Mouse (Mus musculus) midbrain, embryonic 16.5 days (tissue): ENCODE measurements at regions not wholly inside any gene's neighbourhood (a gene's known extent, or its start where the extent isn't known, plus 50 kb on each side); places are given as distances from the start of the nearest gene placed in this dataset.

Experiments used
- ATAC-seq: fragments of 200-750 bp; cut with Nextera tagmentation; 2 replicates; pipeline ENCODE4 v1.8.0; 2017; ENCODE audit warnings: moderate TSS enrichment
- H3K27ac ChIP-seq: fragments of 300-500 bp; sonication (generic); 2 replicates; pipeline ENCODE4 v1.5.1; 2014; ENCODE audit warnings: mild to moderate bottlenecking, low read length, mixed read lengths
- H3K27me3 ChIP-seq: fragments of 300-500 bp; sonication (generic); 2 replicates; pipeline ENCODE4 v1.6.1; 2014; ENCODE audit warnings: low read depth, low read length, mixed read lengths; ENCODE audit not compliant: control insufficient read depth, insufficient read depth
- H3K36me3 ChIP-seq: fragments of 300-500 bp; sonication (generic); 2 replicates; pipeline ENCODE4 v1.6.1; 2014; ENCODE audit warnings: mild to moderate bottlenecking, low read length, moderate library complexity, mixed read lengths; ENCODE audit not compliant: control insufficient read depth, insufficient read depth
- H3K4me1 ChIP-seq: fragments of 300-500 bp; sonication (generic); 2 replicates; pipeline ENCODE4 v1.6.1; 2014; ENCODE audit warnings: mild to moderate bottlenecking, low read length, mixed read lengths; ENCODE audit not compliant: control insufficient read depth, insufficient read depth
- H3K4me2 ChIP-seq: fragments of 300-500 bp; sonication (generic); 2 replicates; pipeline ENCODE4 v1.6.1; 2014; ENCODE audit warnings: mild to moderate bottlenecking, low read length, mixed read lengths
- H3K4me3 ChIP-seq: fragments of 300-500 bp; sonication (generic); 2 replicates; pipeline ENCODE4 v1.5.1; 2014; ENCODE audit warnings: low read depth, mild to moderate bottlenecking, low read length, moderate library complexity, mixed read lengths
- H3K9ac ChIP-seq: fragments of 300-500 bp; sonication (generic); 2 replicates; pipeline ENCODE4 v1.6.1; 2014; ENCODE audit warnings: low read depth, low read length, mixed read lengths
- H3K9me3 ChIP-seq: fragments of 300-500 bp; sonication (generic); replicated peaks from 2 replicates; pipeline ENCODE4 v1.6.1; 2014; ENCODE audit warnings: mild to moderate bottlenecking, low read length, mixed read lengths; ENCODE audit not compliant: control insufficient read depth, poor library complexity, severe bottlenecking
- WGBS: fragments of 180-500 bp; shearing (Covaris S2); extraction: QIAGEN DNeasy Blood & Tissue Kit; methylation state at CpG from one replicate; pipeline ENCODE4 v1.1.7; 2014; 5-methylcytosine and 5-hydroxymethylcytosine counted together

GRCm38 (mm10) chr13:79341494-79341893 is 1141.9 kb upstream of the Nr2f1 start:
- WGBS: 41% methylated on average over 8 of the region's 8 CpGs
- Histone ChIP-seq H3K4me2 (0 out of 2 replicates have a peak overlapping the region, but pooled peaks have one; percentile 30), H3K27me3 (no peaks in the 10 kb centered on the region), H3K4me1 (no peaks in the 10 kb centered on the region; the same call in 1 of the 2 replicates), H3K36me3 (no peaks in the 10 kb centered on the region), H3K27ac (no peak overlapping the region), H3K9ac (no peak overlapping the region), H3K4me3 (no peak overlapping the region), H3K9me3 (no peaks in the 10 kb centered on the region)
- no peak for ATAC-seq

GRCm38 (mm10) chr13:79340459-79340858 is 1140.9 kb upstream of the Nr2f1 start:
- 22% methylated on average over 4 of the region's 4 CpGs for WGBS

GRCm38 (mm10) chr13:79339793-79340192 is 1140.2 kb upstream of the Nr2f1 start:
- Histone ChIP-seq H3K4me1 (no peaks in the 10 kb centered on the region), H3K4me2 (no peak overlapping the region), H3K4me3 (no peak overlapping the region), H3K27ac (no peak overlapping the region), H3K36me3 (no peaks in the 10 kb centered on the region), H3K27me3 (no peaks in the 10 kb centered on the region), H3K9ac (no peak overlapping the region), H3K9me3 (no peaks in the 10 kb centered on the region)
- ATAC-seq: no peak
- 52% methylated on average over 4 of the region's 4 CpGs for WGBS

More at GRCm38 (mm10) chr13:79340459-79340858, 1140.9 kb upstream of the Nr2f1 start:
- H3K27me3 ChIP-seq: no peaks in the 10 kb centered on the region
- no peaks in the 10 kb centered on the region for H3K4me1 ChIP-seq
- H3K36me3 ChIP-seq: no peaks in the 10 kb centered on the region
- H3K27ac ChIP-seq: no peak overlapping the region
- no peak overlapping the region for H3K4me3 ChIP-seq
- no peak for ATAC-seq
- H3K9ac ChIP-seq: no peak overlapping the region
- H3K4me2 ChIP-seq: no peak overlapping the region
- no peaks in the 10 kb centered on the region for H3K9me3 ChIP-seq

GRCm38 (mm10) chr13:79320146-79320545 is 1120.6 kb upstream of the Nr2f1 start:
- ATAC-seq: no peak
- H3K27me3 ChIP-seq: no peaks in the 10 kb centered on the region
- H3K9me3 ChIP-seq: no peaks in the 10 kb centered on the region
- no peak overlapping the region for H3K9ac ChIP-seq
- H3K4me3 ChIP-seq: no peak overlapping the region
- no peaks in the 10 kb centered on the region for H3K4me1 ChIP-seq
- whole genome bisulfite sequencing: 44% methylated on average over 2 of the region's 2 CpGs
- no peaks in the 10 kb centered on the region for H3K36me3 ChIP-seq
- no peak overlapping the region for H3K27ac ChIP-seq
- no peak overlapping the region for H3K4me2 ChIP-seq

- Histone ChIP-seq H3K4me2 (no peak overlapping the region), H3K27ac (no peak overlapping the region), H3K4me1 (no peaks in the 10 kb centered on the region), H3K9ac (no peak overlapping the region), H3K4me3 (no peak overlapping the region), H3K36me3 (no peaks in the 10 kb centered on the region), H3K9me3 (0 out of 2 replicates have a peak, but pooled peaks cover 3% of the 10 kb centered on the region), H3K27me3 (no peaks in the 10 kb centered on the region)
- ATAC-seq: no peak
- 92% methylated on average over 5 of the region's 5 CpGs for WGBS
Observed at GRCm38 (mm10) chr13:79309584-79310110, 1110.1 kb upstream of the Nr2f1 start.

GRCm38 (mm10) chr13:79297225-79297710 is 1097.7 kb upstream of the Nr2f1 start:
- Histone ChIP-seq H3K9me3 (no peaks in the 10 kb centered on the region), H3K9ac (no peak overlapping the region), H3K27ac (0 out of 2 replicates have a peak overlapping the region, but pooled peaks have one; percentile 17), H3K4me3 (no peak overlapping the region), H3K36me3 (no peaks in the 10 kb centered on the region), H3K4me1 (peaks cover 5% of the 10 kb centered on the region; the same call in 1 of the 2 replicates), H3K4me2 (no peak overlapping the region), H3K27me3 (no peaks in the 10 kb centered on the region)
- WGBS: 7% methylated on average over 6 of the region's 6 CpGs
- ATAC-seq: peak; percentile 76; the same call in 1 of the 2 replicates

- Histone ChIP-seq H3K36me3 (no peaks in the 10 kb centered on the region), H3K4me2 (no peak overlapping the region), H3K9me3 (no peaks in the 10 kb centered on the region), H3K27ac (no peak overlapping the region), H3K4me3 (no peak overlapping the region), H3K27me3 (no peaks in the 10 kb centered on the region), H3K9ac (no peak overlapping the region), H3K4me1 (no peaks in the 10 kb centered on the region)
- ATAC-seq: no peak
- 97% methylated on average over 1 of the region's 1 CpGs for WGBS
Observed at GRCm38 (mm10) chr13:79288022-79288421, 1088.5 kb upstream of the Nr2f1 start.

GRCm38 (mm10) chr13:79286181-79286580 is 1086.6 kb upstream of the Nr2f1 start:
- Histone ChIP-seq H3K9ac (no peak overlapping the region), H3K4me3 (no peak overlapping the region), H3K9me3 (no peaks in the 10 kb centered on the region), H3K4me1 (no peaks in the 10 kb centered on the region), H3K27me3 (no peaks in the 10 kb centered on the region), H3K27ac (no peak overlapping the region), H3K36me3 (no peaks in the 10 kb centered on the region), H3K4me2 (no peak overlapping the region)
- WGBS: 90% methylated on average over 3 of the region's 3 CpGs
- ATAC-seq: no peak

- no peaks in the 10 kb centered on the region for H3K36me3 ChIP-seq
- WGBS: 0% methylated on average over 2 of the region's 2 CpGs
- no peak overlapping the region for H3K9ac ChIP-seq
- no peaks in the 10 kb centered on the region for H3K9me3 ChIP-seq
- no peak overlapping the region for H3K4me2 ChIP-seq
- no peak overlapping the region for H3K4me3 ChIP-seq
- peak; percentile 75 for ATAC-seq
- no peak overlapping the region for H3K27ac ChIP-seq
- no peaks in the 10 kb centered on the region for H3K4me1 ChIP-seq
- H3K27me3 ChIP-seq: no peaks in the 10 kb centered on the region
Observed at GRCm38 (mm10) chr13:79285478-79285877, 1085.9 kb upstream of the Nr2f1 start.
